Mouse (Mus musculus) c-Kit-positive CD71-negative TER-119-negative erythroid progenitor cells, embryonic 14.5 days (primary cell): Measurements from ENCODE around the gene Csrnp1.

Experiments used
- DNase-seq: peaks from one replicate; pipeline ENCODE4 v3.0.0-alpha.2; 2013; ENCODE audit warnings: low read depth

Gene Csrnp1

DNA sequence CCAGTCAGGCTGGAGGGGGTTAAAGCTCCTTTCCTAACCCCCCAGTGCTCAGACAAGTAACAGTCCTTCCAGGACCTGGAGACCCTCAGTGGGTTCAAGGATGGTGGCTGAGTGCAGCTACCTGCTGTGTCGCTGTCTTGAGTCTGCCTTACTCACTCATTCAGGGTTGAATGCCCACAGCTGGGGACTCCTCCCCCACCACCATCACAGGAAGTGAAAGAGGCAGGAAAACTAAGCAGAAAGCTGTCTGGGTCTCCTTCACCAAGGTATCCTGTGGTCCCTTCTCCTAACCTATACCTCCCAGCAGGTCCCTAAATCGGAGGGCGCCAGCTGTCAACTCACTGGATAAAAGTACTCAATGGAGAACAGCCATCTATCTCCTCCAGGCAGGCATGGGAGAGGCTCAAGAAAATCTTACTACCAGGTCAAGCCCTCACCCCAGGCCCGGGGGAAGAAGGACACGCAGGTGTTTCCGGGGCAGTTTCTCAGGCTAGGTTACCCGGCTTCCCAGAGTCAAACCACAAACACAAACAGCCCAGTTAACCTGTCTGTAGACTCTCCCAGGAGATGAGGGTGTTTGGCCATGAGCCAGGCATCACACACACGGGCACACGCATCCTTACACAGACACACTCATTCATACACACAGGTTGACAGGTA is 6.2 kb downstream of the Csrnp1 start:
- no peak for DNase-seq

DNA sequence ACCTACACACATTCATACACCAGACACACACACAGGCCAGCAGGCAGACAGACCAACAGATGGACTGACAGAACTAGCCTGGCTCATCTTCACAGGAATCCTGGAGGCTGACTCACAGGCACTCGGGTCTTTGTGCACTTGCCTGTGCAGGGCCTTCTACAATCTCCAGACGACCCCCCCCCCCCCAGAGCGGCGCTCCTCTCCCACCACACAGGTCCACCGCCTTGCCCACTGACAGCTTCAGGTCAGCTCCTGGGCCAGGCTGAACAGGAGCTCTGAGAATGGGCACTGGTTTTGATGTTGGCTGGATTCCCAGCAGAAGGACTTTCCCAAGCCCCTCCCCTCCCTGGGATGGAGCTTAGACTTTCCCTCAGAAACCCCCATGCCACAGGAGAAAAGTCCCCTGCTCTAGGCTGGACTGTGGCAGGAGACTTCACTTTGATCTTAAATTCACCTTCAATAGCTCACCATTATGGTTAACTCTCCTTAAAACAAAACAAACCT is 6.8 kb downstream of the Csrnp1 start:
- no peak for DNase-seq

DNA sequence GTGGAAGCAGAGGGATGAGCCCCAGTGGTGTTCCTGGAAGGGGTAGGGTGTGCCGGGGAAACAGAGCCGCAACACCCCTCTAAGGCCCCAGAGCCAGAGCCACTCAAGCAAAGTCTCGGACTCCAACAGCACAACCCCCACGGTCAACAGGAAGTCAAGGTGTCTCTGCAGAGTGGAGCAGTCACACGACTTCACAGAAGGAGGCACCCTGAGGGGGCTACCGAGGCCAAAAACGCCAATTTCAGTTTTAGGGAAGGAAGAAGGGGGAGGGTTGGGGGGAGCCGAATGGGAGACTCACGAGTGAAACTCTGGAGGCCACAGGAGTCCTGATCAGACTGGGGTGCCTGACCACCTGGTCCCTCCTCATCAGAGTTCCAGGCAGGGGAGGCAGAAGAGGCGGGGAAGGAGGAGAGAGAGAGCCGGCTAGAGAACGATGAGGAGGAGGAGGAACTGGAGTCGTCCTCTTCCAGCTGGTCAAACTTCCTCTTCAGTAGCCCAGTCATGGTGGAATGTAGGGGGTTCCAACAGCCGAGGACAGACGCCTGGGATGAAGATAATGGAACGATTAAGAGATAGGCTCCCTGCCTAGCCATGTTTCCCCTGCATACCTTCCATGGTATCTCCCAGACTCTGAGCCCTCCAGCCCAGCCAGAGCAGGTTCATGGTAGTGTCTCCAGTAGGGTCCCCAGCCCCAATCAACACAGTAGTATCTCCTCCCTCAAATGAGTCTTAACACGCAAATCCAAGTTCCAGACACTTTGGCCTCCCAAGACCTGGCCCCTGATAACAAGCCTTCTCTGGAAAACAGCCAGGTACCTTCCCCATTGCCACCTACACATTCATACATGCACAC is 7.5 kb downstream of the Csrnp1 start:
- DNase-seq, result no peak

DNA sequence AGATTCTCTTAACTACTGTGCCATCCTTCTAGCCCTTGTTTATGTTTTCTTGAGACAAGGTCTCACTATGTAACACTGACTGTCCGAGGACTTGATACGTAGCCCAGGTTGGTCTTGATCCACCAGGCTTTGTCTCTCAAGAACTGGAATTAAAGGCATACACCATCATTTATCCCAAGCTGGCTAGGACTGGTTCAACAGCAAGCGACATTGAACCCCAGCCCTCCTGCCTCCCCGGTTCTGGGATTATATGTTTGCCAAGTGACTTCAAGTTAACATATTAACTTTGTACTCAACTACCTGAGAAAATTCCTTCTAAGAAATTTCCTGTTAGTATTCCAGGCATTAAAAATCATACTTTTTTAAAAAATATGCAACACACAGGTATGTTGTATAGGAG is 9.2 kb downstream of the Csrnp1 start:
- DNase-seq, result no peak

DNA sequence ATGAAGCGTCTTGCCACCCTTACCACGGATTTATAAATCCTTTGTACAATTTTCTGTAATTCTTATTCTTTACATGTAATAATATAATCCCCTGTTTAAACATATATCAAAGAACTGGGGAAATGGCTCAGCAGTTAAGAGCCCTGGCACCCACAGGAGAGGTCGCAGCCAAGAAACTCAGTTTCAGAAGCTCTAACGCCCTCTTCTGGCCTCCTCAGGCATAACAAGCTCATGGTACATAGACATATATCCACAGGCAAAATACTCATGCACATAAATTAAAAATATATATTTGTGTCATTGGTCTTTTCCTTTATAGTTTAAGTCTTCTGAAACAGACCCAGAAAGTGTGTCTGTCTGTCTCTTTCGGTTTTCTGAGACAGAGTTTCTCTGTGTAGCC is 9.8 kb downstream of the Csrnp1 start:
- DNase-seq, result no peak

DNA sequence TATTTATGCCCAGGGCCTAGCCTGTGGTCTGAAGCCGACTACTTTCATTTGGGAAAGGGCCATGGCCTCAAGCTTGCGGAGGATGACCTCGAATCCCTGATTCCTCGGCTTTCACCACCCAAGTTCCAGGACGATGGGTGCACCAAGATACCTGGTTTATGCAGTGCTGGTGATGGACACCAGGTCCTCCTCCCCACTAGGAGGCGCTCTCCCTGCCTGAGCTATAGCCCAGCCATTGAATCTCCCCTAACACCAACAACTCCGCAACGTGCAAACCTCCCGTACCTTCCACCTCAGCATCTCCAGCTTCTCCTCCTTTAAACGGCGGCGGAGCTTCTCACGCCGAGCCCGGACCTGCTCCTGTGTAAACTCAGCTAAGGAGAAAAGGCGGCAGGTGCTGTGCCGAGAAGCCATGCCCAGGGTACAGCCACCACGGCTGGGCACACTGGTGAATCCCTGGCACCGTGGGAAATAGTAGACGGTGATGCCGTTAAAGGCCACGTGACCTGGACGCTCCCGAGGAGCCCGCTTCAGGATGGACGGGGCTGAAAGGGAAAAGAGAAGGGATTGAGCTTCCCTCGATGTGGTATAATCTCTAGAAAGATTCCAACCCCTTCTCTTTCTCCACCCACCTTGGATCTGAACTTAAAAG is 10.5 kb downstream of the Csrnp1 start:
- DNase-seq, result no peak

DNA sequence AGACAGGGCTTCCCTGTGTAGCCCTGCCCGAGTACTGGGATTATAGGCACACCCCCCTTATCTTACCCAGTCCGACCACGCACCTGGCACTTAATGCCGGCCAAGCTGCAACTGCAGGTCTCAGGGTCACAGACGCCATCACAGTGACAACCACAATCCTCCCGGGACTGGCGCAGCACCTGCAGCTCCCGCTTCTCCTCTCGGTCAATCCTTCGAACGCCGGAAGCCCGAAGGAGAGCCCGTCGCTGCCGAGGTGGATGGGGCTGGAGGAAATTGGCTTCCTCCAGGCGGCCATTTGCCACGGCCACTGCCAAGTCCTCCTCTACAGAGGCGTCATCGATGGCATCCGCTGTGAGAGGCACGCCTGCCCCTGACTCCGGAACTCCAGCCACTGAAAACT is 11.2 kb downstream of the Csrnp1 start:
- DNase-seq, result no peak

DNA sequence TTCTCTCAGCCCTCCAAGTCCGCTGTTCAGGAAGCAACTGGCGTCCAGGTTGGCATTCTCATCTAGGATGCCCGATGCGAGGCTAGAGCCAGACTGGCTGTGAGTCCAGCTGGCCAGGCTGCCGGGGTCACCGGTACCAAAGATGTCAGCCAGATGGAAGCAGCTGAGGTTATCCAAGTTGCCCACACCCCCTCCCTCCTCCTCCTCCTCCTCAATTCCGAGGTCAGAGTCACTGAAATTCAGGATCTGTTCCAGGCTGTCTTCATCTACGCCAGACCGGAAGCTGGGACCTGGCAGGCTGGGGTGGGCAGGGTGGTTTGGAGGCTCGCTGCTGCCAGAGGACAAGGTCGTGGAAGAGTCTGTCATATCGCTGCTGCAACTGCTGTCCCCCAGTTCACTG is 11.9 kb downstream of the Csrnp1 start:
- no peak for DNase-seq

DNA sequence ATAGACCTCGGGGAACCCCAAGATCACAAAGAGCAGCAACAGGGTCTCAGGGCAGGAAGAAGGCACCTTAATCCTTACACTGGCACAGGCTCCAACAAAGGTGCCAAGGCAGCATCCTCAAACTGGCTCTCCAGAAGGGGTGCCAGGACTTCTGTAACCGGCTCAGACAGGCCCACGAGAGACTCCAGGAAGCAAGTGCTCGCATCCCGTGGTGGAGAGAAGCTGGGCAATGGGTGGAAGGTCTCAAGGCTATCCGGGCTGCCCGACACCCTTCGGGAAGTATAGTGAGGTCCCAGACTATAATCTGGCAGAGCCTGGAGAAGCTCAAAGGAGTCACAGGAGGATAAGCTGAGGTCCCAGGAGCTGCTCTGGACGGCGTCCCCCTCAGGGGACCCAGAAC is 12.3 kb downstream of the Csrnp1 start:
- DNase-seq, result no peak

DNA sequence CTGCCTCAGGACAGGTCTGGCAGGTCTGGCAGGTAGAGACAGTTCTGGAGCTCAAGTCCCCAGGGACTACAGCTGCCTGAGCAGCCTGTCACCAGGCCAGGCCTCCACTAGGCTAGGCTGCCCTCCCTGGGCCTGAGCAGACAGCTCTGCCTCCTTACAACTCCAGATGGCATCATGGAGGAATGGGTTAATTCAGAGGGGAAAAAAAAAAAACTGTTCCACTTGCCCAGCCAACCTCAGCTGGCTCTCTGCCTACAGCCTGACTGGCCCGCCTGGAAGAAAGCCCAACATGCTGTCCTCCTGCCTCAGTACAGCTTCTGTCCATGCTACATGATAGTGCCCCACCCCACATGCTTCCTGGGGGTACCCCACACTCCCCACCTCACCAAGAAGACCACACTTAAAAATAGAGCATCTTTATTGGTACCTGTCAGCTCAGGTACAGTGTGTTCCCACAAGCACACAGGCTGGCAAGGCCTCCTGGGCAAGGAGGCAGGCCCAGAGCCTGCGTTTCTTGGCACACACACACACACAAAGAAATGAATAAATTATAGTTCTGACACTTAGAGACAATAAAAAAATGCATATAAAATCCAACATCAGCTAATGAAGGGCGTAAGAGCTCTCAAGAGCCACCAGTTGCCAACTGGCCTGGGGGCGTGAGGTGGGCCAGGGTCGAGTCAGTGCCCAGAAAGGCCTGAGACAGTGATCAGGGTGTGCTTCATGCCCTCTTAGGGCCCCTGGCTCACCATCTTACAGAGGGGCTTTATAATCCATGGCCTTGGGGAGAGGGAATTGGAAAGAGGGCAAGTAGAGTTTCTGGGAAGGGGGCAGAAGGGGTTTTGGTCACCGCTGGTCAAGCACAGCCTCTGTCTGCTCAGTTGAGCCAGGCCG is 13.4 kb downstream of the Csrnp1 start:
- DNase-seq, result no peak

DNA sequence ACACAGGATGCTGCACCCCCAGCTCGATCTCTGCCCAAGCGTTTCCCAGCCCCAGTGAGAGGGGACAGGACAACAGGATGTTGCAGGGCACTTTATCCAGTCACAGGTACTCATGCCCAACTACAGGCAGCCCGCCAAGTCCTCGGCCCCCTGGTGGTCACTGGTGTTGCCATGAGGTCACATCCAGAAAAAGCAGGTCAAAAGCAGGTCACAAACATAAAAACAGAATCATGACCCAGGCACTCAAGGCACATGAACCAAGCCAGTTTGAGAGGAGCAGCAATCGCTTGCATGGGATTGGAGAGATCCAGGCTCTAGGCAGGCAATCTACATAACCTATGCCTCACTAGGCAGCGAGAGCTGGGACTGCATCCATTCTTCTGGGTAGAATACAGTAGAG is 14.2 kb downstream of the Csrnp1 start:
- DNase-seq, result no peak

DNA sequence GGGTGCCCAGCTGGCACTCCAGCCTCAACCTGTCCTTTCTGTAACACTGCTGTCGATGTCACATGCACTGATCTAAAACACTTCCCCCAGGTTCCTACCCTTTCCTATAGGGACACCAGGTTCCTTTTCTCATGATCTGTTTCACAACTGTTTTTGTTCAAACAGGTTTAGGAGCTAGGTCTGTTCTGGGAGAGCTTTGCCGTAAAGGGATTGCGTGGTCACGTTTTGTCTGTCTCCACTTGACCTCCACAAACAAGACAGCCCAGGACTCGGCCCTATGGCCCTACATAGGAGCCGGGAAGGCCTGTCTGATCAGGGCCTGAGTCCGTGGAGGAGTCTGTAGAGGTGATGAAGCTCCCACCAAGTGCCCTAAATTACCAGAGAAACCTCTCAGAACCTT is 14.6 kb downstream of the Csrnp1 start:
- no peak for DNase-seq

DNA sequence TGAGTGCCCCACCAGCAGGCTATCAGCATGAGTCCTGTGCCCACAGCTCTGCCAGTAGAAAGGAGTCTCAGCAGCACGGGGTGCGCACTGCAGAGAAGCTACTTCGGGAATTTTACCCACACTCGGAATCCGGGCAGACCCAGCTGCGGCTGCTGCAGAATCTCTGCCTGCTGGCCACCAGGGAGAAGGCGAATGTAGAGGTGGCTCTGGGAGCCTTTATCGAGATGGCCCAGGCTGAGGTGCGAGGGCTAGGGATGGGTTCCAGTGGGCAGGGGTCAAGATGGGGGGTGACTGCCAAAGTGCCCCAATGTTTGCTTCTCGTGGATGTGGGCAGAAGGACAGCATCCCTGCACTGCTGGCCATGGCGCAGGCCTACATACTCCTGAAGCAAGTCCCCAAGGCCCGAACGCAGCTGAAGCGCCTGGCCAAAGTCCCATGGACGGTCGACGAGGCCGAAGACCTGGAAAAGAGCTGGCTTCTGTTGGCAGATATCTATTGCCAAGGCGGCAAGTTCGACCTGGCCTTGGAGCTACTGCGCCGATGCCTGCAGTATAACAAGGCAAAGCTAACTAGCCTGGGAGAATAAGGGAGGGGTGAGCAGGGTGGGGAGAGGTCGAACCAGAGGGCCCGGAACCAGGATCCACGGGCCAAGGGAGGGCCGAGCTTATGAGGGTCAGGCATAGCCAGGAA is 18.1 kb downstream of the Csrnp1 start:
- no peak for DNase-seq

DNA sequence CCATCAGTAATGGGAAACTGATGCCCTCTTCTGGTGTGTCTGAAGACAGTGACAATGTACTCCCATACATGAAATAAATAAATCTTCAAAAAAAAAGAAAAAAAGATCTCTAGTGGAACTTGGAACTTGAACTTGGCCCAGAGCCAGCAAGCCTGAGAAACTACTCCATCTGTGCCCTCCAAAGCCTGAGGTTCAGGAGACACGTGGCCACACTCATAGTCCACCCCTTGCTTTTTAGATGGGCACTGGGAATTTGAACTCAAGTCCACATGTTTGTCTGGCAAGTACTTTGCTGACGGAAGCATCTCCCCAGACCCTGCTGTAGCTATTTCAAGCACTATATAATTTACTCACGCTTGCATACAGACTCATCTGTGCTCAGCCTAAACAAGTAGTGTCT is 19.3 kb downstream of the Csrnp1 start:
- DNase-seq, result no peak

DNA sequence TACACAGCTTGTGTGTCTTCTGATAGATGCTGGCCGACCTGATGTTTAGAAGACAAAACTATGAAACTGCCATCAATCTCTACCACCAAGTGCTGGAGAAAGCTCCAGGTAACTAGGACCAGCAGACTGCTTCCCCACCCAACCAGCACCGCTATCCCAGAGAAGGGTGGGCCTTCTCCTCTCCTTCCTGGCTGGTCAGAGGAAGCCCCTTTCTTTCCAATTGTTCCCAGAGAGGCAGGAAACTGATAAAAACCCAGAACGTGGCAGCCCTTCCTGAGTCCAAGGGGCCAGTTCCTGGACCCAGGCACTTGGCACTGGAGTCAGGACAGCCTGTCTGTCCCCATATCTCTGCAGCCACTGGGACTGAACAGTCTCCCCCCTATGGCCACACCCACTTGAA is 20.3 kb downstream of the Csrnp1 start:
- no peak for DNase-seq

DNA sequence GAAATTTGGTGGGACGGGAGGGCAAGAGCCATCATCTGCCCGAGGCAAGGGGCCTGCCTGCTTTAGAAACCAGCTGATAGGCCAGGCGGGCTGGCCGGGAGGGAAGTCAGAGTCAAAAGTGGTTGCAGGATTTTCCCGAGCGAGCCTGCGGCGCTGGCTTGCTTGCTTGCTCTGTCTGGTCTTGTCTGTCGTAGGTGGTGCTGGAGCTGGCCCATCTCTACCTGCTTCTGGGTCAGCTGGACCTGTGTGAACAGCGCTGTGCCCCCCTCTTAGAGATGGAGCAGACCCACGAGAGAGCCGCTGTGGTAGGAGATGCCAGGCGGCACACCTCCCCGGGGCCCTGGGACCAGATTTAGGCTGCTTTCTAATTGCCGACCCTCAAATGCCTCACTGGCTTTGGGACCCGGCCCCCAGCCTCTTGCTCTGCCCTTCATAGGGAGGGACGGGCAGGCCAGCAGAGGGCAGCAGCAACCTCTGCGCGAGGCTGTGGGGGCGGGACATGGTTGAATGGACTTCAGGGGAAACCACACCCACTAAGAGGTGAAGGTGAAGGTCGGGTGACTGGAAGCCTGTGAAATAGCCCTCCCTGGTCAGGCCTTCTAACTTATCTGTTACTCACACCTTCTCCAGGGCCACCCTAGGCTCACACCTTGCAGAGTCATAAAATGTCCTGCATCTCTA is 21.3 kb downstream of the Csrnp1 start:
- no peak for DNase-seq

DNA sequence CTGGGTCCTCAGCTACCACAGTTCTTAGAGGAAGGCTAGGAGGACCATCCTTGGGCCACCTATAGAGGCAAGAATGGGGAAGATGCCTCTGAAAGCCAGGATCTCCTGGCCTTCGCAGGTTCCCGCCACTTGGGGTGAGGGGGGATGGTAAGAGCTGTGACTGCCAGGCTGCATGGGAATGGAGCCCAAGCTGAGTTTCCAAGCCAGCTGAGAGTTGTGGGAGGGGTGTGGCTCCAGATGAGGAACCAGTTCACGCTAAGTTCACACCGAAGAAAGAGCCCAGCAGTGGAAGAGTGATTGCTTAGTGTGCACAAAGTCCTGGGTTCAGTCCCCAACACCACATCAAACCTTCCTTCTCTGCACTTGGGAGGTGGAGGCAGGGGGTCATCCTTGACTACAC is 22.2 kb downstream of the Csrnp1 start:
- no peak for DNase-seq

DNA sequence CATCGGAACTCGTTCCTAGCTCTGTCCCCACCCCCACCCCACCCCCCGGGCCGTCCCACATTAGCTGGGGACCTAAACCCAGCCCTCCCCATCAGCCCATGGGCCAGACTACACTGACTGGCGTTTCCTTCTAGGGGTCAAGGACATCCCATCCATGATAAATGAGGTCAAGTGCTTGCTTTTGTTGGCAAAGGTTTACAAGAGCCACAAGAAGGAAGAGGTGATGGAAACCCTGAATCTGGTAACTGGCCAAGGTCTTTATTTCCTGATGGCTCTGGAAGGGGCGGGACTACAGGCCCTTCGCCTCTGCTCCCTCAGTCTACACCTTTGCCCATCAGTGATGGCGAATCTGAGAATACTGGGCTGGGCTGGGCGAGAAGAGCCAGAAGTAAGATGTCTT is 25.6 kb downstream of the Csrnp1 start:
- DNase-seq, result no peak

DNA sequence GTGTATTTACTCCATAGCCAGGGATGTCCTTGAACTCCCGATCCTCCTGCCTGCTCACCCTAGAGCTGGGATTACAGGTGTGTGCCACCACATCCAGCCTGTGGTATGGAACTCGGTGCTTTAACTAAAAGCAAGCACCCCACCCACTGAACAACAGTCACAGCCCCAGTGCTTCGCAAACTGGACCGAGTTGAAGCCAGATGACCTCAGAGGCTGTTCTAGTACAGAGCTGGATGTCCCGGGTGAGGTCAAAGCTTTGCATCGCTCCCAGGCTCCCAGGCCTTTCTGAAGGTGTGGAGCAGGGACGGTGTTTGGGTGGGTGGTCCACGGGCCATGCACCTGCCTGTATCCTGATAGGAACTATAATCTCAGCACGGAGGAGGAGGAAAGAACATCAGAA is 33.1 kb downstream of the Csrnp1 start:
- DNase-seq, result no peak

DNA sequence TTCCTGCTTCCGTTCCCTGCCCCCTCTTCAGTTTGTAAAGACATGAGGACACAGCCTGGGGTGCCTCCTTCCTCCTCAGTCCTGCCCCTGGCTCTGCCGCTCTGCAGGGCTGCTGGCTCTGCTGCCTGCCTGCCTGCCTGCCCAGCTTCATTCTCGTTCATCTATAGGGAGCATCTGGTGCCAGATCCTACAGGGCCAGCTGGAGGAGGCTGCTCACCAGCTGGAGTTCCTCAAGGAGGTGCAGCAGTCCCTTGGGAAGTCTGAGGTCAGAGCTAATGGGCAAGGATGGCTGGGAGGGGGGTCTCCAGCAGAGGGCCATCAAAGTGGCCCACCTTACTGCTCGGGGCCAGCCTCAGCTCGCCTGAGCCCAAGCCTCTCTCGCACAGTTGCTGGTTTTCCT is 34.0 kb downstream of the Csrnp1 start:
- no peak for DNase-seq

DNA sequence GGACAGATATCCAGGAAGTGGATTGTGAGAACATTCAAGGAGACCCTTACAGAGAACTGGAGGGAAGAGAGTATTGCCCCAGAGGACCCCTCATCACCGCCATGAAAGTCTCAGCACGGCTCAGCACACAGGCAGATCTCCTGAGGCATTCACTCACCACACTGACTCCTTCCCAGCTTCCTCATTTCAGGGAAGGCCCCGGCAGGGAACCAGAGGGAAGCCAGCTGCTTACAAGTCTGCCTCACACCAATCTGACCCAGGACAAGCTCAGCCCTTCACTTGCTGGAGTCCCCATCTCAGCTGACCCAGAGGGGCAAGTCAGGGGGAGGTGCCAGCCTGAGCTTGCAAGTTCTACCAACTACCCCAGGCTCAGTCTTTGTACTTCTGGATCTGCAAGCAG is 35.7 kb downstream of the Csrnp1 start:
- DNase-seq, result no peak
